Mouse (Mus musculus) adrenal gland, postnatal 25 days (tissue): ENCODE results near the gene BC061212. TPM values are rescaled to one million over a fixed set of nuclear protein-coding genes. Genes with fewer than 3 reads are reported as not detected.
"Not testable (repeated sequence)": the region's sequence is repeated elsewhere in the genome, so short reads cannot be mapped to it uniquely, and the experiment has no call there.

Experiments
- DNase-seq: peaks from one replicate; pipeline ENCODE4 v3.0.0; 2021; ENCODE audit warnings: mixed read lengths
- long read RNA-seq: library from polyadenylated mRNA; stranded (forward); transcript quantifications from one replicate; pipeline ENCODE4 v2.0.0, GENCODE M21; 2021
- total RNA-seq: library from RNA; stranded (reverse); gene quantifications from 2 replicates; pipeline ENCODE4 v1.2.3, GENCODE M21; 2021

Gene BC061212
- total RNA-seq, result not detected in 2 replicates
- long read RNA-seq, result 0 reads

DNA sequence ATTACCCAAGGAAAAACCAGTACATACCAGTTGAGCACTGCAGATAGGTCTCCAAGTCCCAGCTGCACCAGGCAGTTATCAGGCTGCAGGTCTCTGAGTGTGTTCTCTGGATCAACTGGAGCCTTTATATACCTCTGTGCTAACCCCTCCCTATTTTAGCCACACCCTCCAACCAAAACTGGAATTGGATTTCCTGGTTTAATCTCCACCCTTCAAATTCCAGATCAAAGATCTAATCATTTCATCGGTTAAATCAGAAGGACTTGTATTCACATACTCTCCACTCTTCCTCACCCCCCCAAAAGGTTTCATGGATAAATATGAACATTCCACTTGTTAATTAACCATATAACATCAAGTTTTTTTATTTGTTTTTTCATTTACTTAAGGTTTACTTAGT is at the start of gene BC061212:
Gene BC061212, minus strand, starts transcription at position 101 of the 400 bp plus-strand sequence.
- DNase-seq, result not testable (repeated sequence)

DNA sequence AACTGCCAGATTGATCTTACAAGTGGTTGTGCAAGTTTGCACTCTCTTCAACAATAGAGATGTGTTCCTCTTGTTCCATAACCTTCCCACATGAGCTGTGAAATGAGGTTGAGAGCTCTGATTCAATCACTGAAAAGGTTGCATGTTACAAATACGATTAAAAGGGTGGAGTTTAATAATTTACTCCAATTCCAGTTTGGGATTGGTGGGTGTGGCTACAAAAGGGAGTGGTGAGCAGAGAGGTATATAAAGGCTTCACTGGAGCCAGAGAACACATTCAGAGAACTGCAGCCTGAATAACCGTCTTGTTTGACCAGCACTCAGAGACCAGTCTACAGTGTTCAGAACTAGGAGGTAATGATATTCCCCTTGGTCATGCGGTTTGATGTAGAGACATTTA is 5.7 kb upstream of the BC061212 start, which contains the start of gene Gm6351:
Gene Gm6351, plus strand, starts transcription at position 301 of the 400 bp plus-strand sequence.
- DNase-seq, result not testable (repeated sequence)

Other genes starting within 250 kb of the BC061212 start
- gene Gm7792, start 226.8 kb downstream of the BC061212 start, total RNA-seq, result not detected in 2 replicates
- gene Gm16429, start 141.5 kb downstream of the BC061212 start, total RNA-seq, result not detected in 2 replicates
- gene Gm6351, start 5.8 kb upstream of the BC061212 start, total RNA-seq, result not detected in 2 replicates
- gene Gm3106, start 147.5 kb upstream of the BC061212 start, total RNA-seq, result not detected in 2 replicates
- not detected in 2 replicates for gene A430089I19Rik, start 236.3 kb upstream of the BC061212 start, total RNA-seq
- not detected in 2 replicates for gene Gm6502, start 243.9 kb upstream of the BC061212 start, total RNA-seq